Mouse (Mus musculus): ENCODE data around the gene Fam118a. TPM values are rescaled to one million over a fixed set of nuclear protein-coding genes. Genes with fewer than 3 reads are reported as not detected.

Fam118a gene
- polyA plus RNA-seq, 1 experiment from 2014 or later, result 16.2 TPM

- Histone ChIP-seq H3K4me2 (no peak overlapping the region), H3K9me3 (replicated peaks; ENCODE audit: control insufficient read depth, low read length) (no peaks in the 10 kb centered on the region), H3K9ac (ENCODE audit: low read depth, low read length) (peak overlapping the region; percentile 24; the same call in 1 of the 2 replicates), H3K4me1 (ENCODE audit: control insufficient read depth, insufficient read depth, low read length) (peaks cover 25% of the 10 kb centered on the region), H3K4me3 (ENCODE audit: low read depth, low read length) (no peak overlapping the region), H3K27ac (ENCODE audit: low read depth, low read length) (peak overlapping the region; percentile 74; the same call in 1 of the 2 replicates), H3K27me3 (ENCODE audit: control insufficient read depth, insufficient read depth, low read length) (no peaks in the 10 kb centered on the region), H3K36me3 (ENCODE audit: control insufficient read depth, insufficient read depth, low read length) (no peaks in the 10 kb centered on the region)
- ATAC-seq (replicated peaks; ENCODE audit: insufficient number of reproducible peaks, low FRiP score, low TSS enrichment), result no peak
- 48% methylated on average over 5 of the region's 5 CpGs for WGBS (ENCODE audit: insufficient replicate concordance)
Measured at GRCm38 (mm10) chr15:85043116-85043515, 14.4 kb downstream of the Fam118a start.

GRCm38 (mm10) chr15:85043761-85044160 lies 15.0 kb downstream of the Fam118a start:
- Histone ChIP-seq H3K4me1 (ENCODE audit: control insufficient read depth, insufficient read depth, low read length) (peaks cover 23% of the 10 kb centered on the region), H3K27ac (ENCODE audit: low read depth, low read length) (no peak overlapping the region), H3K9ac (ENCODE audit: low read depth, low read length) (no peak overlapping the region), H3K4me2 (no peak overlapping the region), H3K9me3 (replicated peaks; ENCODE audit: control insufficient read depth, low read length) (no peaks in the 10 kb centered on the region), H3K27me3 (ENCODE audit: control insufficient read depth, insufficient read depth, low read length) (no peaks in the 10 kb centered on the region), H3K36me3 (ENCODE audit: control insufficient read depth, insufficient read depth, low read length) (no peaks in the 10 kb centered on the region), H3K4me3 (ENCODE audit: low read depth, low read length) (no peak overlapping the region)
- 62% methylated on average over 5 of the region's 5 CpGs for WGBS (ENCODE audit: insufficient replicate concordance)
- ATAC-seq (replicated peaks; ENCODE audit: insufficient number of reproducible peaks, low FRiP score, low TSS enrichment), result no peak

- 87% methylated on average over 14 of the region's 14 CpGs for WGBS (ENCODE audit: insufficient replicate concordance)
- H3K36me3 ChIP-seq (ENCODE audit: control insufficient read depth, insufficient read depth, low read length), result peaks cover 8% of the 10 kb centered on the region
Measured at GRCm38 (mm10) chr15:85046230-85046950, 17.6 kb downstream of the Fam118a start.

GRCm38 (mm10) chr15:85047865-85048264 lies 19.1 kb downstream of the Fam118a start:
- no peak for ATAC-seq (replicated peaks; ENCODE audit: insufficient number of reproducible peaks, low FRiP score, low TSS enrichment)
- Histone ChIP-seq H3K36me3 (ENCODE audit: control insufficient read depth, insufficient read depth, low read length) (peaks cover 8% of the 10 kb centered on the region), H3K27me3 (ENCODE audit: control insufficient read depth, insufficient read depth, low read length) (no peaks in the 10 kb centered on the region), H3K4me3 (ENCODE audit: low read depth, low read length) (no peak overlapping the region), H3K4me2 (no peak overlapping the region), H3K4me1 (ENCODE audit: control insufficient read depth, insufficient read depth, low read length) (peaks cover 11% of the 10 kb centered on the region; the same call in 1 of the 2 replicates), H3K27ac (ENCODE audit: low read depth, low read length) (no peak overlapping the region), H3K9ac (ENCODE audit: low read depth, low read length) (no peak overlapping the region), H3K9me3 (replicated peaks; ENCODE audit: control insufficient read depth, low read length) (no peaks in the 10 kb centered on the region)
- WGBS (ENCODE audit: insufficient replicate concordance), result 89% methylated on average over 4 of the region's 4 CpGs

More at GRCm38 (mm10) chr15:85046230-85046950, 17.6 kb downstream of the Fam118a start:
- Histone ChIP-seq H3K27ac (ENCODE audit: low read depth, low read length) (no peak overlapping the region), H3K9me3 (replicated peaks; ENCODE audit: control insufficient read depth, low read length) (no peaks in the 10 kb centered on the region), H3K4me3 (ENCODE audit: low read depth, low read length) (no peak overlapping the region), H3K4me1 (ENCODE audit: control insufficient read depth, insufficient read depth, low read length) (peaks cover 21% of the 10 kb centered on the region), H3K4me2 (no peak overlapping the region), H3K9ac (ENCODE audit: low read depth, low read length) (no peak overlapping the region), H3K27me3 (ENCODE audit: control insufficient read depth, insufficient read depth, low read length) (no peaks in the 10 kb centered on the region)
- ATAC-seq (replicated peaks; ENCODE audit: insufficient number of reproducible peaks, low FRiP score, low TSS enrichment), result no peak

- no peaks in the 10 kb centered on the region for H3K27me3 ChIP-seq (ENCODE audit: control insufficient read depth, insufficient read depth, low read length)
- H3K36me3 ChIP-seq (ENCODE audit: control insufficient read depth, insufficient read depth, low read length), result peaks cover 13% of the 10 kb centered on the region
- no peak overlapping the region for H3K27ac ChIP-seq (ENCODE audit: low read depth, low read length)
- no peaks in the 10 kb centered on the region for H3K4me1 ChIP-seq (ENCODE audit: control insufficient read depth, insufficient read depth, low read length)
- no peak overlapping the region for H3K4me2 ChIP-seq
- 89% methylated on average over 1 of the region's 1 CpGs for WGBS (ENCODE audit: insufficient replicate concordance)
- H3K9me3 ChIP-seq (replicated peaks; ENCODE audit: control insufficient read depth, low read length), result no peaks in the 10 kb centered on the region
- no peak overlapping the region for H3K9ac ChIP-seq (ENCODE audit: low read depth, low read length)
- no peak for ATAC-seq (replicated peaks; ENCODE audit: insufficient number of reproducible peaks, low FRiP score, low TSS enrichment)
- H3K4me3 ChIP-seq (ENCODE audit: low read depth, low read length), result no peak overlapping the region
Measured at GRCm38 (mm10) chr15:85049758-85050157, 21.0 kb downstream of the Fam118a start.

- no peak for ATAC-seq (replicated peaks; ENCODE audit: insufficient number of reproducible peaks, low FRiP score, low TSS enrichment)
- H3K36me3 ChIP-seq (ENCODE audit: control insufficient read depth, insufficient read depth, low read length), result peaks cover 18% of the 10 kb centered on the region
Measured at GRCm38 (mm10) chr15:85054098-85054497, 25.4 kb downstream of the Fam118a start.

GRCm38 (mm10) chr15:85055186-85055585 lies 26.4 kb downstream of the Fam118a start:
- Histone ChIP-seq H3K27ac (ENCODE audit: low read depth, low read length) (no peak overlapping the region), H3K4me3 (ENCODE audit: low read depth, low read length) (no peak overlapping the region), H3K4me1 (ENCODE audit: control insufficient read depth, insufficient read depth, low read length) (no peaks in the 10 kb centered on the region), H3K9me3 (replicated peaks; ENCODE audit: control insufficient read depth, low read length) (no peaks in the 10 kb centered on the region), H3K4me2 (no peak overlapping the region), H3K36me3 (ENCODE audit: control insufficient read depth, insufficient read depth, low read length) (peaks cover 13% of the 10 kb centered on the region), H3K9ac (ENCODE audit: low read depth, low read length) (no peak overlapping the region), H3K27me3 (ENCODE audit: control insufficient read depth, insufficient read depth, low read length) (no peaks in the 10 kb centered on the region)
- ATAC-seq (replicated peaks; ENCODE audit: insufficient number of reproducible peaks, low FRiP score, low TSS enrichment), result no peak
- WGBS (ENCODE audit: insufficient replicate concordance), result 84% methylated on average over 4 of the region's 4 CpGs

More at GRCm38 (mm10) chr15:85054098-85054497, 25.4 kb downstream of the Fam118a start:
- H3K9me3 ChIP-seq (replicated peaks; ENCODE audit: control insufficient read depth, low read length), result no peaks in the 10 kb centered on the region
- H3K4me1 ChIP-seq (ENCODE audit: control insufficient read depth, insufficient read depth, low read length), result no peaks in the 10 kb centered on the region
- no peak overlapping the region for H3K9ac ChIP-seq (ENCODE audit: low read depth, low read length)
- WGBS (ENCODE audit: insufficient replicate concordance), result 92% methylated on average over 3 of the region's 3 CpGs
- no peak overlapping the region for H3K4me2 ChIP-seq
- no peak overlapping the region for H3K4me3 ChIP-seq (ENCODE audit: low read depth, low read length)
- H3K27me3 ChIP-seq (ENCODE audit: control insufficient read depth, insufficient read depth, low read length), result no peaks in the 10 kb centered on the region
- H3K27ac ChIP-seq (ENCODE audit: low read depth, low read length), result no peak overlapping the region

- 82% methylated on average over 2 of the region's 2 CpGs for WGBS (ENCODE audit: insufficient replicate concordance)
- H3K27me3 ChIP-seq (ENCODE audit: control insufficient read depth, insufficient read depth, low read length), result no peaks in the 10 kb centered on the region
- H3K9me3 ChIP-seq (replicated peaks; ENCODE audit: control insufficient read depth, low read length), result no peaks in the 10 kb centered on the region
- H3K36me3 ChIP-seq (ENCODE audit: control insufficient read depth, insufficient read depth, low read length), result no peaks in the 10 kb centered on the region
- no peak overlapping the region for H3K4me3 ChIP-seq (ENCODE audit: low read depth, low read length)
- H3K4me1 ChIP-seq (ENCODE audit: control insufficient read depth, insufficient read depth, low read length), result no peaks in the 10 kb centered on the region
- ATAC-seq (replicated peaks; ENCODE audit: insufficient number of reproducible peaks, low FRiP score, low TSS enrichment), result no peak
- no peak overlapping the region for H3K9ac ChIP-seq (ENCODE audit: low read depth, low read length)
- no peak overlapping the region for H3K27ac ChIP-seq (ENCODE audit: low read depth, low read length)
- H3K4me2 ChIP-seq, result no peak overlapping the region
Measured at GRCm38 (mm10) chr15:85063421-85063820, 34.7 kb downstream of the Fam118a start.

- no peak overlapping the region for H3K4me2 ChIP-seq
- ATAC-seq (replicated peaks; ENCODE audit: insufficient number of reproducible peaks, low FRiP score, low TSS enrichment), result no peak
- H3K4me1 ChIP-seq (ENCODE audit: control insufficient read depth, insufficient read depth, low read length), result no peaks in the 10 kb centered on the region
- no peaks in the 10 kb centered on the region for H3K36me3 ChIP-seq (ENCODE audit: control insufficient read depth, insufficient read depth, low read length)
- 28% methylated on average over 2 of the region's 2 CpGs for WGBS (ENCODE audit: insufficient replicate concordance)
- H3K9me3 ChIP-seq (replicated peaks; ENCODE audit: control insufficient read depth, low read length), result no peaks in the 10 kb centered on the region
- H3K9ac ChIP-seq (ENCODE audit: low read depth, low read length), result no peak overlapping the region
- H3K27ac ChIP-seq (ENCODE audit: low read depth, low read length), result no peak overlapping the region
- no peak overlapping the region for H3K4me3 ChIP-seq (ENCODE audit: low read depth, low read length)
- H3K27me3 ChIP-seq (ENCODE audit: control insufficient read depth, insufficient read depth, low read length), result no peaks in the 10 kb centered on the region
Measured at GRCm38 (mm10) chr15:85070561-85070960, 41.8 kb downstream of the Fam118a start.
